Mouse (Mus musculus) urinary bladder, postnatal 36 days (tissue): Measurements from ENCODE around the gene Prkg2.

Experiments
- DNase-seq, 2 experiments: peaks; one replicate each; pipeline ENCODE4 v3.0.0; 2022; ENCODE audit warnings: low spot score in 2 of 2, mixed read lengths in 1 of 2

The Prkg2 gene

GRCm38 (mm10) chr5:99036596-99037441, at the start of gene Prkg2:
Gene Prkg2, minus strand, starts transcription at chr5:99037351.
- peak in 1 of 2 experiments; percentile 4 for DNase-seq

GRCm38 (mm10) chr5:99083955-99084354, 46.8 kb upstream of the Prkg2 start:
- DNase-seq, result no peak

GRCm38 (mm10) chr5:99078375-99078774, 41.2 kb upstream of the Prkg2 start:
- DNase-seq, result no peak

GRCm38 (mm10) chr5:99068391-99068790, 31.2 kb upstream of the Prkg2 start:
- DNase-seq, result no peak

GRCm38 (mm10) chr5:99062582-99062981, 25.4 kb upstream of the Prkg2 start:
- no peak for DNase-seq

GRCm38 (mm10) chr5:99039021-99039420, 1.9 kb upstream of the Prkg2 start:
- DNase-seq, result peak; percentile 11 to 17

- DNase-seq, result no peak
Measured at GRCm38 (mm10) chr5:99037442-99037811, 276 bp upstream of the Prkg2 start.

GRCm38 (mm10) chr5:99035961-99036360, 1.2 kb downstream of the Prkg2 start:
- DNase-seq, result no peak

GRCm38 (mm10) chr5:99031551-99032149, 5.5 kb downstream of the Prkg2 start:
- DNase-seq, result no peak

- no peak for DNase-seq
Measured at GRCm38 (mm10) chr5:99026343-99026742, 10.8 kb downstream of the Prkg2 start.

GRCm38 (mm10) chr5:99019709-99020108, 17.4 kb downstream of the Prkg2 start:
- DNase-seq, result no peak

GRCm38 (mm10) chr5:99015140-99015539, 22.0 kb downstream of the Prkg2 start:
- no peak for DNase-seq

GRCm38 (mm10) chr5:99010448-99011151, 26.6 kb downstream of the Prkg2 start:
- DNase-seq, result no peak

- no peak for DNase-seq
Measured at GRCm38 (mm10) chr5:98998104-98998503, 39.0 kb downstream of the Prkg2 start.

- DNase-seq, result no peak
Measured at GRCm38 (mm10) chr5:98995767-98996166, 41.4 kb downstream of the Prkg2 start.

- no peak for DNase-seq
Measured at GRCm38 (mm10) chr5:98991600-98991999, 45.6 kb downstream of the Prkg2 start.

- no peak for DNase-seq
Measured at GRCm38 (mm10) chr5:98987634-98988033, 49.5 kb downstream of the Prkg2 start.

- DNase-seq, result no peak
Measured at GRCm38 (mm10) chr5:98987116-98987515, 50.0 kb downstream of the Prkg2 start.

- DNase-seq, result no peak
Measured at GRCm38 (mm10) chr5:98986459-98986858, 50.7 kb downstream of the Prkg2 start.

GRCm38 (mm10) chr5:98986011-98986410, 51.1 kb downstream of the Prkg2 start:
- DNase-seq, result no peak

- no peak for DNase-seq
Measured at GRCm38 (mm10) chr5:98985077-98985476, 52.1 kb downstream of the Prkg2 start.

- DNase-seq, result no peak
Measured at GRCm38 (mm10) chr5:98981304-98981703, 55.8 kb downstream of the Prkg2 start.

GRCm38 (mm10) chr5:98978316-98978715, 58.8 kb downstream of the Prkg2 start:
- DNase-seq, result no peak
